Mouse (Mus musculus) midbrain, embryonic 14.5 days (tissue): Measurements from ENCODE around the gene Prodh2. TPM values are rescaled to one million over a fixed set of nuclear protein-coding genes. Genes with fewer than 3 reads are reported as not detected.

Source experiments
- ATAC-seq: fragments of 200-750 bp; cut with Nextera tagmentation; 2 replicates; pipeline ENCODE4 v1.8.0; 2017; ENCODE audit warnings: moderate number of reproducible peaks, moderate library complexity; ENCODE audit not compliant: low FRiP score, low TSS enrichment
- DNase-seq: peaks from one replicate; pipeline ENCODE4 v3.0.0-alpha.2; 2015
- H3K27ac ChIP-seq: fragments of 300-500 bp; sonication (generic); replicated peaks from 2 replicates; pipeline ENCODE4 v1.5.1; 2014; ENCODE audit warnings: mild to moderate bottlenecking, low read depth, low read length, moderate library complexity
- H3K27me3 ChIP-seq: fragments of 300-500 bp; sonication (generic); 2 replicates; pipeline ENCODE4 v1.6.1; 2014; ENCODE audit warnings: low read length, control low read depth, mixed read lengths; ENCODE audit not compliant: control insufficient read depth, insufficient read depth
- H3K36me3 ChIP-seq: fragments of 300-500 bp; sonication (generic); 2 replicates; pipeline ENCODE4 v1.6.1; 2014; ENCODE audit warnings: low read length, control low read depth; ENCODE audit not compliant: control insufficient read depth, insufficient read depth
- H3K4me1 ChIP-seq: fragments of 300-500 bp; sonication (generic); 2 replicates; pipeline ENCODE4 v1.6.1; 2014; ENCODE audit warnings: mild to moderate bottlenecking, antibody characterized with exemption, low read length, control low read depth; ENCODE audit not compliant: control insufficient read depth, insufficient read depth
- H3K4me2 ChIP-seq: fragments of 300-500 bp; sonication (generic); 2 replicates; pipeline ENCODE4 v1.6.1; 2014; ENCODE audit warnings: mild to moderate bottlenecking, low read length, moderate library complexity
- H3K4me3 ChIP-seq: fragments of 300-500 bp; sonication (generic); replicated peaks from 2 replicates; pipeline ENCODE4 v1.5.1; 2014; ENCODE audit warnings: low read depth, low read length
- H3K9ac ChIP-seq: fragments of 300-500 bp; sonication (generic); replicated peaks from 2 replicates; pipeline ENCODE4 v1.6.1; 2014; ENCODE audit warnings: mild to moderate bottlenecking, low read length, moderate library complexity
- H3K9me3 ChIP-seq: fragments of 300-500 bp; sonication (generic); 2 replicates; pipeline ENCODE4 v1.6.1; 2016; ENCODE audit warnings: low read length, control low read depth, mixed read lengths; ENCODE audit not compliant: control insufficient read depth
- WGBS: fragments of 180-500 bp; shearing (Covaris S2); extraction: QIAGEN DNeasy Blood & Tissue Kit; methylation state at CpG from one replicate; pipeline ENCODE4 v1.1.7; 2014; 5-methylcytosine and 5-hydroxymethylcytosine counted together
- polyA plus RNA-seq: library from polyadenylated mRNA; unstranded; fragments of >200 nt; fragmentation: Nextera tagmentation; extraction: Ambion mirVana; gene quantifications from 2 replicates; pipeline ENCODE4 v1.2.1, GENCODE M21; 2014

Prodh2 gene
- polyA plus RNA-seq, 1 experiment from 2014 or later = not detected

- Histone ChIP-seq H3K36me3 (no peaks in the 10 kb centered on the region), H3K4me2 (peak overlapping the region; percentile 55), H3K9ac (0 out of 2 replicates have a peak overlapping the region, but pooled peaks have one; percentile 32), H3K27ac (no peak overlapping the region), H3K9me3 (no peaks in the 10 kb centered on the region), H3K27me3 (peaks cover 56% of the 10 kb centered on the region), H3K4me1 (peaks cover 24% of the 10 kb centered on the region), H3K4me3 (peak overlapping the region; percentile 16)
- no peak for DNase-seq
- no peak for ATAC-seq
- WGBS = under 1% methylated on average over 9 of the region's 9 CpGs
Measured at GRCm38 (mm10) chr7:30456487-30456886, 36.9 kb upstream of the Prodh2 start.

GRCm38 (mm10) chr7:30456911-30457628 lies 36.4 kb upstream of the Prodh2 start:
- under 1% methylated on average over 31 of the region's 31 CpGs for WGBS
- Histone ChIP-seq H3K27me3 (peaks cover 58% of the 10 kb centered on the region), H3K9me3 (no peaks in the 10 kb centered on the region), H3K4me2 (peak overlapping the region; percentile 55), H3K36me3 (no peaks in the 10 kb centered on the region), H3K4me1 (peaks cover 24% of the 10 kb centered on the region), H3K27ac (no peak overlapping the region), H3K9ac (peak overlapping the region; percentile 32; the same call in 1 of the 2 replicates), H3K4me3 (peak overlapping the region; percentile 16)
- ATAC-seq = peak; percentile 15
- peak; percentile 52 for DNase-seq

GRCm38 (mm10) chr7:30457629-30458330 lies 35.6 kb upstream of the Prodh2 start, which contains the start of the genes Kirrel2 and Nphs1:
Gene Kirrel2 (minus strand): TSS chr7:30457690.
Gene Nphs1 (plus strand): TSS chr7:30458315.
- Histone ChIP-seq H3K27ac (no peak within 1 kb of the TSS), H3K27me3 (peaks cover 62% of the 10 kb centered on the region), H3K4me3 (peak within 1 kb of the TSS; percentile 16), H3K9me3 (no peaks in the 10 kb centered on the region), H3K4me1 (peaks cover 24% of the 10 kb centered on the region), H3K9ac (peak within 1 kb of the TSS; percentile 42), H3K36me3 (no peaks in the 10 kb centered on the region), H3K4me2 (peak within 1 kb of the TSS; percentile 55)
- DNase-seq (peak; percentile 80), ATAC-seq (peak; percentile 87)
- under 1% methylated on average over 16 of the region's 16 CpGs for WGBS

- Histone ChIP-seq H3K4me1 (peaks cover 24% of the 10 kb centered on the region), H3K4me3 (no peak overlapping the region), H3K4me2 (no peak overlapping the region), H3K27me3 (peaks cover 59% of the 10 kb centered on the region), H3K9me3 (no peaks in the 10 kb centered on the region), H3K36me3 (no peaks in the 10 kb centered on the region), H3K27ac (no peak overlapping the region), H3K9ac (no peak overlapping the region)
- DNase-seq = no peak
- WGBS = 36% methylated on average over 6 of the region's 6 CpGs
- ATAC-seq = no peak
Measured at GRCm38 (mm10) chr7:30459484-30459883, 33.9 kb upstream of the Prodh2 start.

GRCm38 (mm10) chr7:30463568-30463967 lies 29.9 kb upstream of the Prodh2 start:
- DNase-seq (no peak), ATAC-seq (no peak)
- H3K9ac ChIP-seq = no peak overlapping the region
- H3K4me3 ChIP-seq = no peak overlapping the region
- H3K9me3 ChIP-seq = no peaks in the 10 kb centered on the region
- H3K36me3 ChIP-seq = no peaks in the 10 kb centered on the region
- H3K4me2 ChIP-seq = no peak overlapping the region
- WGBS = 17% methylated on average over 7 of the region's 7 CpGs
- H3K4me1 ChIP-seq = 0 out of 2 replicates have a peak, but pooled peaks cover 1% of the 10 kb centered on the region
- no peak overlapping the region for H3K27ac ChIP-seq
- peaks cover 76% of the 10 kb centered on the region for H3K27me3 ChIP-seq

GRCm38 (mm10) chr7:30463996-30464395 lies 29.4 kb upstream of the Prodh2 start:
- Histone ChIP-seq H3K36me3 (no peaks in the 10 kb centered on the region), H3K27me3 (peaks cover 78% of the 10 kb centered on the region), H3K4me1 (no peaks in the 10 kb centered on the region), H3K9ac (no peak overlapping the region), H3K4me3 (no peak overlapping the region), H3K4me2 (no peak overlapping the region), H3K9me3 (no peaks in the 10 kb centered on the region), H3K27ac (no peak overlapping the region)
- no peak for ATAC-seq
- no peak for DNase-seq
- WGBS = 7% methylated on average over 4 of the region's 4 CpGs

- Histone ChIP-seq H3K27ac (no peak overlapping the region), H3K4me2 (no peak overlapping the region), H3K36me3 (no peaks in the 10 kb centered on the region), H3K4me1 (no peaks in the 10 kb centered on the region), H3K9ac (no peak overlapping the region), H3K27me3 (peaks cover 71% of the 10 kb centered on the region), H3K4me3 (no peak overlapping the region), H3K9me3 (no peaks in the 10 kb centered on the region)
- 12% methylated on average over 6 of the region's 6 CpGs for WGBS
- DNase-seq = no peak
- ATAC-seq = no peak
Measured at GRCm38 (mm10) chr7:30464816-30465300, 28.6 kb upstream of the Prodh2 start.

- 43% methylated on average over 5 of the region's 5 CpGs for WGBS
- H3K27me3 ChIP-seq = peaks cover 12% of the 10 kb centered on the region
- H3K36me3 ChIP-seq = no peaks in the 10 kb centered on the region
- no peak overlapping the region for H3K4me2 ChIP-seq
- H3K27ac ChIP-seq = no peak overlapping the region
- no peaks in the 10 kb centered on the region for H3K9me3 ChIP-seq
- H3K9ac ChIP-seq = no peak overlapping the region
- H3K4me1 ChIP-seq = 0 out of 2 replicates have a peak, but pooled peaks cover under 1% of the 10 kb centered on the region
- ATAC-seq (no peak), DNase-seq (peak; percentile 57)
- no peak overlapping the region for H3K4me3 ChIP-seq
Measured at GRCm38 (mm10) chr7:30472411-30472810, 21.0 kb upstream of the Prodh2 start.
